Mouse (Mus musculus) kidney, adult 10 weeks (tissue): Measurements from ENCODE around the gene Rwdd1. TPM values are rescaled to one million over a fixed set of nuclear protein-coding genes. Genes with fewer than 3 reads are reported as not detected.

Source experiments
- polyA plus RNA-seq: library from polyadenylated mRNA; stranded (reverse); fragments of 350-450 nt; fragmentation: Illumina TruSeq; extraction: RNeasy Lipid Tissue Mini Kit (QIAGEN cat#74804); gene quantifications from one replicate; pipeline ENCODE4 v1.2.3, GENCODE M21; 2014; ENCODE audit warnings: low read depth, low replicate concordance

The Rwdd1 gene
- 181 TPM for polyA plus RNA-seq

GRCm38 (mm10) chr10:34019302-34020075 is at the start of gene Rwdd1:
Gene Rwdd1 (minus strand): TSS chr10:34019624.

GRCm38 (mm10) chr10:34044210-34044609 is 24.8 kb upstream of the Rwdd1 start, which contains the start of gene Calhm4:
Gene Calhm4 (minus strand): TSS chr10:34044310.

GRCm38 (mm10) chr10:34037401-34037800 is 18.0 kb upstream of the Rwdd1 start, which contains the start of gene Trappc3l:
Gene Trappc3l (plus strand): TSS chr10:34037597.

GRCm38 (mm10) chr10:33950803-33951583 is 68.4 kb downstream of the Rwdd1 start, which contains the start of gene Zup1:
Gene Zup1 (minus strand): TSS chr10:33951269.

Other genes starting within 250 kb of the Rwdd1 start
- gene Sult3a2, start 232.9 kb downstream of the Rwdd1 start, polyA plus RNA-seq = not detected
- not detected for gene Sult3a1, start 161.9 kb downstream of the Rwdd1 start, polyA plus RNA-seq
- gene Rsph4a, start 114.5 kb downstream of the Rwdd1 start, polyA plus RNA-seq = 0.28 TPM
- 29.4 TPM for gene Zup1, start 68.4 kb downstream of the Rwdd1 start, polyA plus RNA-seq
- not detected for gene Trappc3l, start 18.0 kb upstream of the Rwdd1 start, polyA plus RNA-seq
- not detected for gene Calhm4, start 24.7 kb upstream of the Rwdd1 start, polyA plus RNA-seq
- gene Calhm5, start 76.9 kb upstream of the Rwdd1 start, polyA plus RNA-seq = 1.1 TPM
- gene Calhm6, start 108.4 kb upstream of the Rwdd1 start, polyA plus RNA-seq = 0.44 TPM
- gene Dse, start 188.1 kb upstream of the Rwdd1 start, polyA plus RNA-seq = 7.7 TPM